Mouse (Mus musculus) ES-E14 (cell line): Measurements from ENCODE around the gene Cmss1. TPM values are rescaled to one million over a fixed set of nuclear protein-coding genes. Genes with fewer than 3 reads are reported as not detected.

Experiments
- DNase-seq: peaks from one replicate; pipeline ENCODE4 v3.0.0-alpha.2; 2013; ENCODE audit warnings: low read depth, low spot score
- H3K27ac ChIP-seq: 2 replicates; pipeline ENCODE4 v1.5.1; 2012; ENCODE audit warnings: low read depth, mild to moderate bottlenecking, low read length, moderate library complexity, mixed read lengths; ENCODE audit not compliant: poor library complexity, insufficient read depth, severe bottlenecking
- H3K36me3 ChIP-seq: 2 replicates; pipeline ENCODE4 v1.6.1; 2012; ENCODE audit warnings: mild to moderate bottlenecking, low read length, moderate library complexity, mixed read lengths; ENCODE audit not compliant: control insufficient read depth, poor library complexity, insufficient read depth, severe bottlenecking
- H3K4me1 ChIP-seq, 2 experiments: fragments of 150-350 bp in 1 of 2; sonication (generic) in 1 of 2; 2 replicates each; pipeline ENCODE4 v1.6.1; 2012; ENCODE audit warnings: low read length in 2 of 2, mild to moderate bottlenecking in 1 of 2, mixed read lengths in 1 of 2; ENCODE audit not compliant: control insufficient read depth in 2 of 2, insufficient read depth in 2 of 2, poor library complexity in 1 of 2
- H3K4me3 ChIP-seq, 2 experiments: fragments of 150-350 bp in 1 of 2; sonication (generic) in 1 of 2; 2 replicates each; pipeline ENCODE4 v1.5.1; 2012; ENCODE audit warnings: low read length in 2 of 2, low read depth in 1 of 2, mild to moderate bottlenecking in 1 of 2, mixed read lengths in 1 of 2; ENCODE audit not compliant: insufficient read depth in 1 of 2, poor library complexity in 1 of 2, severe bottlenecking in 1 of 2
- H3K9ac ChIP-seq: 2 replicates; pipeline ENCODE4 v1.6.1; 2012; ENCODE audit warnings: low read depth, mild to moderate bottlenecking, low read length, mixed read lengths; ENCODE audit not compliant: poor library complexity, insufficient read depth, severe bottlenecking
- H3K9me3 ChIP-seq: fragments of 150-350 bp; sonication (generic); 2 replicates; pipeline ENCODE4 v1.6.1; 2012; ENCODE audit warnings: low read depth, mild to moderate bottlenecking, low read length; ENCODE audit not compliant: control insufficient read depth, insufficient read depth
- CHD2 ChIP-seq: IDR thresholded peaks from 2 replicates; pipeline ENCODE4 v1.6.1; 2014; ENCODE audit warnings: mild to moderate bottlenecking, low read depth, low read length, inconsistent platforms
- HCFC1 ChIP-seq: IDR thresholded peaks from 2 replicates; pipeline ENCODE4 v1.6.1; 2012; ENCODE audit warnings: low read length, inconsistent platforms, borderline replicate concordance; ENCODE audit not compliant: insufficient read depth
- MAFK ChIP-seq: IDR thresholded peaks from 2 replicates; pipeline ENCODE4 v1.6.1; 2014; ENCODE audit warnings: mild to moderate bottlenecking, low read depth, low read length, inconsistent platforms; ENCODE audit not compliant: insufficient read depth
- ZC3H11A ChIP-seq: IDR thresholded peaks from 2 replicates; pipeline ENCODE4 v1.6.1; 2012; ENCODE audit warnings: low read depth, mild to moderate bottlenecking, inconsistent platforms, low read length, borderline replicate concordance
- ZNF384 ChIP-seq: IDR thresholded peaks from 2 replicates; pipeline ENCODE4 v1.6.1; 2012; ENCODE audit warnings: low read depth, low read length, inconsistent platforms
- in situ Hi-C, 2 experiments: fragments of 600-800 bp; cut with MboI; formaldehyde crosslinking; loops; one replicate each; pipeline ENCODE4 v1.15.1; 2025; ENCODE audit warnings: low sequenced_read_pairs in 2 of 2, inconsistent platforms in 1 of 2; ENCODE audit not compliant: unreplicated experiment in 2 of 2
- total RNA-seq: library from RNA; depleted of rRNA; stranded (reverse); fragments of 300-350 nt; gene quantifications from 2 replicates; pipeline ENCODE4 v1.2.3, GENCODE M21; 2012

Gene Cmss1
- total RNA-seq, 1 experiment, result 58.7 TPM

DNA sequence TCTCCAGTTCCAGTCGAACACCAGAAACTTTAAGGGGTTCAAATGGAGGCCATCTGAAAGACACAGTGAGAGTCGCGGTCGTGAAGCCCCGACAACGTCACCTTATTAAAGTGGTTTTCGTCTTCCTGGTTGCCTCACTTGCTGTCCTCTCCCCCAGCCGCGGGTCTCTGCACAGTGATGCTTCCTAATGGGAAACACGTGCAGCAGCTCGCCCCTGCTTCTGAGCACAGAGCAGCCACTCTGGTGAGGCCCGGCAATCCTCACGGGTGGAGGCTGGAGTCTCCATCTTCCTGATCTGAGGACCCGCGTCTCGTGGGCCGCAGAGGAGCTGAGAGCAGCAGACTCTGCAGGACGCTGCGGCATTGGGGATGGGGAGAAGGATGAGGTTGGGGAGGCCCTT is 302.9 kb downstream of the Cmss1 start:
- Histone ChIP-seq H3K9me3 (no peaks in the 10 kb centered on the region), H3K4me3 (no peak overlapping the region), H3K9ac (no peak overlapping the region), H3K36me3 (no peaks in the 10 kb centered on the region; the same call in none of the 2 replicates), H3K27ac (no peak overlapping the region), H3K4me1 (peaks cover 0 to 4% of the 10 kb centered on the region in 2 experiments; a peak in 1 of 4 replicates)
- in situ Hi-C loops, result no loop called here
- TF ChIP-seq ZC3H11A (no peak), HCFC1 (no peak), ZNF384 (no peak), MAFK (no peak), CHD2 (no peak)
- DNase-seq, result no peak

DNA sequence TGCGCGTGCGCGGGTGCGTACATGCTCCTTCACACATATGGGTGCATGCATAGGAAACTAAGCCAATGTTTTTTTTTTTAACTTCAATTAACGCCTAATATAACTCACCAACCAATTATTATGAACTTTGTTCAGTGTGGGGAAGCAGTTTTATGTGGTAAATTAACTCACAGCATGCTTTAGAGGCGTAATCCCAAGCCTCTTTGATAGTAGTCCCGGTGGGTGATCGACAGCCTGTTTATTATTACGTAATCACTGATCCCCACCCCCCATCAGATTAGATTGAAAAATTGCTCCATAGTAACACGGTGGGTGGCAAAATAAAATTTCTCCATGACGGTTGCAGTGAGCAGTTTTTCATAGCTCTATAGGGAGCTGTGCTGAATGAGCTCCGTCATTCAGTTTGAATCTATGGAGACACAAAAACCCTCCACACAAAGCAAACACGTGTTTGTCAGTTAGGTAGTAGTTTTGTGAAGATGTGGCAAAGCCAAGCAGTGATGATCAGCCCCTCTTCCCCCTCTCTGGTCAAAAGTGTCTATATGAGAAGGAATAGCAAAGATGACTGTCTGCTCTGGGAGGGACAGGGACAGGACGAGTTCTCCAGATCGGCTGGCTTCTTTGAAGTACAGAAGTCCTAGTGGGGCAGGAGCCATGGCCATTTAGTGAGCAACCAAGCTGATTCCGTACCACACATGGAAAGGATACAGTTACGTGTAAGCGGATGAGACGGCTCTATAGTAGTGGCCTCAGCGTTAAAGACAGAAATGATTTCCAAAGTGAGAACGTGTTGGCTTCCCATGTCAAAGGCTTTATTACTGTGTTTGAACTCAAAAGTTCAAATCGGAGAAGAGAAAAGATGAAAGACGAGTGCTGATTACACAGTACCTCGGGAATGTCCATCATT is 303.6 kb downstream of the Cmss1 start:
- in situ Hi-C loops, result no loop called here
- DNase-seq, result no peak
- Histone ChIP-seq H3K4me1 (peaks cover 0 to 4% of the 10 kb centered on the region in 2 experiments; a peak in 1 of 4 replicates), H3K9ac (no peak overlapping the region), H3K9me3 (no peaks in the 10 kb centered on the region), H3K36me3 (no peaks in the 10 kb centered on the region; the same call in none of the 2 replicates), H3K4me3 (no peak overlapping the region), H3K27ac (no peak overlapping the region)
- no peak for TF ChIP-seq HCFC1
- TF ChIP-seq CHD2, result no peak
- no peak for TF ChIP-seq ZNF384
- TF ChIP-seq MAFK, result no peak
- no peak for TF ChIP-seq ZC3H11A

DNA sequence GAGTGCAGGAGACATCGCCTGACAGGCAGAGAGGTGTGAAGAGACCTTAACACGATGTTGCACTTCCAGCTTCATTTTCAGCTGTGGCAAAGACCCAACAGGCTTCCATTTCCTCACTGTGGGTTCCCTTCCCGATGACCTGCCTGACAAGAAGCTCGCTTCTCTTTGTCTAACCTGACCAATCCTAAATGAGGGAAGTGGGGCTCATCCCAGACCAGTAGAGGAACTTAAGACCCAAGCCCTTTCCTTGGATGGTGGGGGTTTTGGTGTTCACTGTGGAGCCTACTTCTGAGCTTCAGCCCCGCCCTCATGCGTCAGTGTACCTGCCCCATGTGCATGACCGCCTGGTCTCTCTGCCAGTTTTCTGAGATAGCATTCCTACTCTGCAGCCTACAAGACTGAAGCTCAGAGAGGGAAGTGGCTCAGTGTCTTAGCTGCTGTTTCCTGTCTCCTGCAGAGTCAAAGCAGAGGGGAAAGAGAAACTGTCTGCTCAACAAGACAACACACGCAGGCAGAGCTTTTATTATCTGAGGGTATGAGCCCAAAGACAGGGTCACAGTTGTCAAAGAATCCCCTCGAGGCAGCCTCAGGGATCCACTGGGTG is 305.1 kb downstream of the Cmss1 start:
- in situ Hi-C loops, result no loop called here
- no peak overlapping the region for H3K27ac ChIP-seq

GRCm38 (mm10) chr16:57295216-57295934 is 311.3 kb downstream of the Cmss1 start:
- Histone ChIP-seq H3K9ac (no peak overlapping the region), H3K9me3 (no peaks in the 10 kb centered on the region), H3K27ac (no peak overlapping the region), H3K4me3 (no peak overlapping the region), H3K4me1 (no peaks in the 10 kb centered on the region), H3K36me3 (no peaks in the 10 kb centered on the region)
- in situ Hi-C loops, result no loop called here
- TF ChIP-seq CHD2 (no peak), ZNF384 (no peak), ZC3H11A (no peak), MAFK (no peak), HCFC1 (no peak)
- DNase-seq, result no peak

More for the DNA sequence above, 305.1 kb downstream of the Cmss1 start:
- H3K36me3 ChIP-seq, result no peaks in the 10 kb centered on the region; the same call in 1 of the 2 replicates
- H3K9me3 ChIP-seq, result no peaks in the 10 kb centered on the region
- no peak for DNase-seq
- H3K9ac ChIP-seq, result no peak overlapping the region
- peaks cover 0 to 4% of the 10 kb centered on the region in 2 experiments; a peak in 1 of 4 replicates for H3K4me1 ChIP-seq
- no peak for TF ChIP-seq CHD2
- no peak for TF ChIP-seq MAFK
- TF ChIP-seq ZC3H11A, result no peak
- no peak for TF ChIP-seq ZNF384
- no peak for TF ChIP-seq HCFC1
- H3K4me3 ChIP-seq, result no peak overlapping the region
